Mouse (Mus musculus) liver, embryonic 14.5 days (tissue): Measurements from ENCODE around the gene Ptprt.

Source experiments
- CTCF ChIP-seq: IDR thresholded peaks from 2 replicates; pipeline ENCODE4 v1.5.1; 2016; ENCODE audit warnings: antibody characterized with exemption, low read depth, control low read depth
- EP300 ChIP-seq: IDR thresholded peaks from 2 replicates; pipeline ENCODE4 v1.6.1; 2016; ENCODE audit warnings: antibody characterized with exemption, low read depth

- TF ChIP-seq CTCF = no peak
- no peak for TF ChIP-seq EP300
These were observed 582.2 kb downstream of the Ptprt start for GRCm38 (mm10) chr2:162078571-162079280.
